14 mouse cellular contexts compared by ENCODE assay signal in the genomic region with DNA sequence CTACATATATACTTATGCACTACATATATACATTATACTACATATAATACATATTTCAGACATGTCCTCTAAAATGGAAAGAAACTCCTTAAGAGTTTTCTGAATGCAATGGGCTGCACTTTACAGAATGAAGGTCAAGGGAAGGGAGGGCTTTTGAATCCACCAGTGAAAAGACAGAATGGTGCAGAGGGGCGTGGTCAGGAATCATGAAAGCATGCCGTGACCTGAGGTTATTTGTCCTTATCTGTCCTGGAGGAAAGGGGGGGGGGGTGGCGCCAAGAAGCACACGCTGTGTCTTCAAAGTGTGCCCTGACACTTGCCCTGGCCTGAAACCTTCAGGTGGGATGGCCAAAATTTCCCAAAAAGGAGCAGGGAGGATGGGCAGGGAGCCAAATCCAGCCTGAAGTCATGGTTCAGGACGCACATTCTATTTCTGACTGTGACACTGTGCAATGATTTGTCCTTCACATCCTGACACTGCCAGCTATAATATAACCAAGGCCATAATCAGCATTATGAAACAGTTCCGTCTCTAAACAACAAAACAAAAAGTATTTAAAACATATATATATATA. TPM values are rescaled to one million over a fixed set of nuclear protein-coding genes. Genes with fewer than 3 reads are reported as not detected.
A peak's percentile ranks its signal among the peaks of the same experiment; 100 is the strongest.
DNase-seq lines count a peak whose midpoint lies in the region; ATAC-seq and TF ChIP-seq lines count a peak whose summit lies in the region.
"Had no signal": no experiment of that assay in that cellular context is flagged by ENCODE, and none has a peak within 500 bp of the region (broad histone marks: within the 10 kb centered on the region; RNA-seq: fewer than 3 reads in every experiment).

No protein-coding gene starts in this region.

- H3K4me1 ChIP-seq in liver, embryonic 12.5 days: no peaks in the 10 kb centered on the region
- H3K4me1 ChIP-seq in liver, postnatal 0 days (ENCODE audit: insufficient read depth): no peaks in the 10 kb centered on the region
- H3K4me1 ChIP-seq in hindbrain, embryonic 13.5 days (replicated peaks): no peaks in the 10 kb centered on the region
- H3K4me1 ChIP-seq: megakaryocyte, embryonic 14.5 days had no signal

- no peak for TF ChIP-seq CTCF in liver, postnatal 0 days (IDR thresholded peaks at IDR 0.05; ENCODE audit: low read depth)

- intact Hi-C loops in gastrocnemius, postnatal 14 days (cut with DNase I; ENCODE audit: low total_unique reads): no loop called here
- intact Hi-C loops in heart, postnatal 10 days (cut with DNase I): no loop called here

- H3K9ac ChIP-seq in liver, embryonic 12.5 days: no peak overlapping the region
- H3K9ac ChIP-seq in liver, postnatal 0 days (replicated peaks): no peak overlapping the region
- H3K9ac ChIP-seq in hindbrain, embryonic 13.5 days: no peak overlapping the region
- H3K9ac ChIP-seq: forebrain, embryonic 15.5 days had no signal

- 39% methylated on average over 6 of the region's 6 CpGs for WGBS in liver, embryonic 12.5 days (ENCODE audit: insufficient replicate concordance)
- WGBS in liver, postnatal 0 days (ENCODE audit: insufficient replicate concordance): 61% methylated on average over 6 of the region's 6 CpGs
- WGBS in hindbrain, embryonic 13.5 days: 67% methylated on average over 6 of the region's 6 CpGs

- no peak overlapping the region for H3K27ac ChIP-seq in liver, embryonic 12.5 days
- H3K27ac ChIP-seq in liver, postnatal 0 days (ENCODE audit: low read depth): no peak overlapping the region
- H3K27ac ChIP-seq in hindbrain, embryonic 13.5 days: no peak overlapping the region
- H3K27ac ChIP-seq: forebrain, embryonic 15.5 days had no signal

- DNase-seq in liver, postnatal 0 days: no peak
- peak; percentile 28 for DNase-seq in gastrocnemius, postnatal 14 days
- DNase-seq in heart, postnatal 10 days: peak; percentile 60 to 66
- no peak for DNase-seq in kidney, adult 9 months
- no peak for DNase-seq in right cerebral cortex, postnatal 25 days
- DNase-seq: cerebellum, adult 11 months; kidney, postnatal 4 days; thymus, postnatal 25 days had no signal

- H3K4me3 ChIP-seq in liver, embryonic 12.5 days: no peak overlapping the region
- no peak overlapping the region for H3K4me3 ChIP-seq in liver, postnatal 0 days (ENCODE audit: low read depth, low read length)
- no peak overlapping the region for H3K4me3 ChIP-seq in hindbrain, embryonic 13.5 days
- H3K4me3 ChIP-seq: forebrain, embryonic 15.5 days; megakaryocyte, embryonic 14.5 days had no signal

- H3K27me3 ChIP-seq in liver, embryonic 12.5 days (replicated peaks): no peaks in the 10 kb centered on the region
- no peaks in the 10 kb centered on the region for H3K27me3 ChIP-seq in liver, postnatal 0 days (ENCODE audit: insufficient read depth, low read length)
- no peaks in the 10 kb centered on the region for H3K27me3 ChIP-seq in hindbrain, embryonic 13.5 days
- H3K27me3 ChIP-seq: forebrain, embryonic 15.5 days had no signal

- ATAC-seq in liver, embryonic 12.5 days: 0 out of 2 replicates have a peak, but pooled peaks have one; percentile 21
- ATAC-seq in liver, postnatal 0 days: no peak
- ATAC-seq in hindbrain, embryonic 13.5 days (ENCODE audit: low FRiP score): no peak
- ATAC-seq: forebrain, embryonic 15.5 days; intestine, embryonic 16.5 days had no signal

- no peak overlapping the region for H3K4me2 ChIP-seq in liver, embryonic 12.5 days
- H3K4me2 ChIP-seq in liver, postnatal 0 days (ENCODE audit: low read depth, low read length): no peak overlapping the region
- H3K4me2 ChIP-seq in hindbrain, embryonic 13.5 days: no peak overlapping the region
- H3K4me2 ChIP-seq: forebrain, embryonic 15.5 days had no signal

- no peak for TF ChIP-seq EP300 in liver, postnatal 0 days (IDR thresholded peaks at IDR 0.05; ENCODE audit: low read depth)

- no peaks in the 10 kb centered on the region for H3K9me3 ChIP-seq in liver, embryonic 12.5 days (replicated peaks)
- H3K9me3 ChIP-seq in liver, postnatal 0 days (ENCODE audit: low read length): no peaks in the 10 kb centered on the region
- no peaks in the 10 kb centered on the region for H3K9me3 ChIP-seq in hindbrain, embryonic 13.5 days
- H3K9me3 ChIP-seq: forebrain, embryonic 15.5 days; megakaryocyte, embryonic 14.5 days had no signal

- no peaks in the 10 kb centered on the region for H3K36me3 ChIP-seq in liver, embryonic 12.5 days
- H3K36me3 ChIP-seq in liver, postnatal 0 days (replicated peaks; ENCODE audit: insufficient read depth, low read length): no peaks in the 10 kb centered on the region
- no peaks in the 10 kb centered on the region for H3K36me3 ChIP-seq in hindbrain, embryonic 13.5 days
- H3K36me3 ChIP-seq: forebrain, embryonic 15.5 days had no signal

RNA-seq across cellular contexts. Expression of gene Actn2, which starts 23.3 kb away (rescaled TPM):
- polyA plus RNA-seq in liver, embryonic 12.5 days (2016; fragmentation: Nextera tagmentation; extraction: Ambion mirVana): 1.7 and 4.0 TPM in 2 replicates
- 1.1 and 12.2 TPM in 2 replicates for polyA plus RNA-seq in liver, postnatal 0 days (2015; fragmentation: Nextera tagmentation; extraction: Ambion mirVana)
- 1,000 to 10,000 TPM; 1,554 to 1,683 TPM for total RNA-seq in gastrocnemius, postnatal 14 days (2021)
- total RNA-seq in heart, postnatal 10 days (2021): 1,000 to 10,000 TPM; 2,174 to 2,192 TPM
- polyA plus RNA-seq in hindbrain, embryonic 13.5 days (2015; fragmentation: Nextera tagmentation; extraction: Ambion mirVana): 3.5 and 5.5 TPM in 2 replicates
- total RNA-seq: granulocyte monocyte progenitor cell, adult 5-6 weeks had no signal

RNA-seq across cellular contexts. Expression of gene Mtr, which starts 59.4 kb away (rescaled TPM):
- 14.1 and 16.6 TPM in 2 replicates for polyA plus RNA-seq in liver, embryonic 12.5 days (2016; fragmentation: Nextera tagmentation; extraction: Ambion mirVana)
- polyA plus RNA-seq in liver, postnatal 0 days (2015; fragmentation: Nextera tagmentation; extraction: Ambion mirVana): 3.2 and 4.1 TPM in 2 replicates
- 10 to 100 TPM; 18.1 TPM for total RNA-seq in gastrocnemius, postnatal 14 days (2021)
- 10 to 100 TPM; 36.7 to 38.6 TPM for total RNA-seq in heart, postnatal 10 days (2021)
- polyA plus RNA-seq in hindbrain, embryonic 13.5 days (2015; fragmentation: Nextera tagmentation; extraction: Ambion mirVana): 5.0 and 5.5 TPM in 2 replicates

Comparison
In these comparisons a context has a peak if more than half of its experiments do, and no peak if none do; other contexts are left out.
1. DNase-seq: peak in gastrocnemius, postnatal 14 days (single experiment) and heart, postnatal 10 days (2 of 2); none in liver, postnatal 0 days (single experiment), kidney, adult 9 months (single experiment) and right cerebral cortex, postnatal 25 days (single experiment).